Mouse (Mus musculus): Measurements from ENCODE around the gene Syndig1. TPM values are rescaled to one million over a fixed set of nuclear protein-coding genes. Genes with fewer than 3 reads are reported as not detected.

The Syndig1 gene
- polyA plus RNA-seq, 1 experiment from 2014 or later = 7.9 TPM

Other genes with a start within 250 kb of the Syndig1 start
- gene C530025M09Rik, start 2.0 kb downstream of the Syndig1 start, polyA plus RNA-seq (2015; fragmentation: Nextera tagmentation; extraction: Ambion mirVana) = 0.23 TPM in 1 of 2 replicates, not detected in the other